29 mouse cellular contexts compared by ENCODE assay signal in the genomic region with DNA sequence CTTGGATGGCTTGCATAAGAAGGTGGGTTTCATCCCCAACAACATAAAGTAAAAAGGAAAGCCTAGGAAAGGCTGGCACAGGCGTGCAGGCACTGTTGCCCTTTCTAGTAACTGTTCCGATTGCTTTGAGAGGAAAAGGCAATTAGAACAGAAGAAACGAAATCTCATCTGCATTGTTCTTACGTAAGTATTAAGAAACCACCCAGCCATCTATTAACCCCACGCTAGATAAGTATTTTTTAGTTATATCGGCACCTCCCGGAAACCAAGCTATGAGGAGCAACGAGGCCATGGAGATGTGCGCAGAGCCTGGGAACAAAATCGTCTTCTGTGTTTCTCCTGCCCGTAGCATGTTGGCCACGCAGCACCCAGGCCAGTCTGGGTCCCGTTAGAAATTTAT. TPM values are rescaled to one million over a fixed set of nuclear protein-coding genes. Genes with fewer than 3 reads are reported as not detected.
DNase-seq lines count a peak whose midpoint lies in the region; ATAC-seq and TF ChIP-seq lines count a peak whose summit lies in the region.
"Had no signal": no experiment of that assay in that cellular context is flagged by ENCODE, and none has a peak within 500 bp of the region (broad histone marks: within the 10 kb centered on the region; RNA-seq: fewer than 3 reads in every experiment).

No protein-coding gene starts in this region.

- no peaks in the 10 kb centered on the region for H3K9me3 ChIP-seq in intestine, embryonic 16.5 days (ENCODE audit: control insufficient read depth, low read length)
- H3K9me3 ChIP-seq in liver, embryonic 15.5 days (replicated peaks) = no peaks in the 10 kb centered on the region
- H3K9me3 ChIP-seq in neural tube, embryonic 15.5 days (replicated peaks) = no peaks in the 10 kb centered on the region
- H3K9me3 ChIP-seq: embryonic facial prominence, embryonic 12.5 days; G1E; hindbrain, embryonic 10.5 days; hindbrain, embryonic 15.5 days; limb, embryonic 12.5 days; neural tube, embryonic 12.5 days had no signal

- no peak for DNase-seq in testis, postnatal 10 days (ENCODE audit: low spot score)
- DNase-seq in natural killer cell, adult 2 months (ENCODE audit: low spot score in 2 of 2) = no peak
- DNase-seq in thymus, postnatal 4 days = no peak
- DNase-seq: adrenal gland, postnatal 10 days; cerebellum, adult 11 months; cerebellum, adult 9-10 months; cerebellum, postnatal 36 days; embryo, embryonic 11 days; gastrocnemius, postnatal 36 days; heart, adult 2 months; heart, postnatal 10 days; layer of hippocampus, adult 9-11 months; lung, embryonic 14.5 days; lung, postnatal 14 days; right cerebral cortex, postnatal 4 days had no signal

- H3K4me1 ChIP-seq in testis, adult 2 months (ENCODE audit: control insufficient read depth, insufficient read depth, low read length) = no peaks in the 10 kb centered on the region
- H3K4me1 ChIP-seq in intestine, embryonic 16.5 days (ENCODE audit: control insufficient read depth, insufficient read depth, low read length) = no peaks in the 10 kb centered on the region
- no peaks in the 10 kb centered on the region for H3K4me1 ChIP-seq in liver, embryonic 15.5 days (replicated peaks)
- no peaks in the 10 kb centered on the region for H3K4me1 ChIP-seq in neural tube, embryonic 15.5 days
- H3K4me1 ChIP-seq: embryonic facial prominence, embryonic 12.5 days; heart, embryonic 13.5 days; hindbrain, embryonic 15.5 days; limb, embryonic 12.5 days; neural tube, embryonic 12.5 days had no signal

- TF ChIP-seq CTCF in testis, adult 2 months (IDR thresholded peaks at IDR 0.05; ENCODE audit: control insufficient read depth, insufficient read depth, insufficient replicate concordance, low read depth, low read length) = no peak

- no peak overlapping the region for H3K9ac ChIP-seq in intestine, embryonic 16.5 days (ENCODE audit: low read depth, low read length)
- H3K9ac ChIP-seq in liver, embryonic 15.5 days = no peak overlapping the region
- H3K9ac ChIP-seq in neural tube, embryonic 15.5 days (replicated peaks) = no peak overlapping the region
- H3K9ac ChIP-seq: embryonic facial prominence, embryonic 12.5 days; heart, embryonic 13.5 days; hindbrain, embryonic 15.5 days; limb, embryonic 12.5 days; lung, embryonic 14.5 days; neural tube, embryonic 12.5 days had no signal

- WGBS in intestine, embryonic 16.5 days = 89% methylated on average over 13 of the region's 13 CpGs
- WGBS in liver, embryonic 15.5 days (ENCODE audit: insufficient replicate concordance) = 80% methylated on average over 13 of the region's 13 CpGs
- 94% methylated on average over 13 of the region's 13 CpGs for WGBS in neural tube, embryonic 15.5 days

- peak overlapping the region; percentile 5; the same call in 1 of the 2 replicates for H3K4me3 ChIP-seq in testis, adult 2 months (ENCODE audit: control insufficient read depth, low read depth, low read length)
- no peak overlapping the region for H3K4me3 ChIP-seq in intestine, embryonic 16.5 days (ENCODE audit: low read length)
- no peak overlapping the region for H3K4me3 ChIP-seq in liver, embryonic 15.5 days (replicated peaks)
- no peak overlapping the region for H3K4me3 ChIP-seq in neural tube, embryonic 15.5 days (replicated peaks)
- H3K4me3 ChIP-seq: embryonic facial prominence, embryonic 12.5 days; heart, adult 2 months; heart, embryonic 13.5 days; hindbrain, embryonic 10.5 days; hindbrain, embryonic 15.5 days; limb, embryonic 12.5 days; neural tube, embryonic 12.5 days had no signal

- no peaks in the 10 kb centered on the region for H3K36me3 ChIP-seq in testis, adult 2 months (ENCODE audit: control insufficient read depth, insufficient read depth, low read length)
- no peaks in the 10 kb centered on the region for H3K36me3 ChIP-seq in intestine, embryonic 16.5 days (ENCODE audit: control insufficient read depth, insufficient read depth, low read length)
- H3K36me3 ChIP-seq in liver, embryonic 15.5 days (replicated peaks) = no peaks in the 10 kb centered on the region
- no peaks in the 10 kb centered on the region for H3K36me3 ChIP-seq in neural tube, embryonic 15.5 days
- H3K36me3 ChIP-seq: embryonic facial prominence, embryonic 12.5 days; G1E; heart, embryonic 13.5 days; hindbrain, embryonic 10.5 days; hindbrain, embryonic 15.5 days; limb, embryonic 12.5 days; neural tube, embryonic 12.5 days had no signal

- TF ChIP-seq POLR2A in testis, adult 2 months (IDR thresholded peaks at IDR 0.05; ENCODE audit: control insufficient read depth, low read depth, low read length) = no peak

- peak; percentile 25; the same call in 1 of the 2 replicates for ATAC-seq in intestine, embryonic 16.5 days
- no peak for ATAC-seq in liver, embryonic 15.5 days (ENCODE audit: insufficient read depth)
- ATAC-seq in neural tube, embryonic 15.5 days (ENCODE audit: low FRiP score) = no peak
- ATAC-seq: forebrain, embryonic 14.5 days; midbrain, embryonic 16.5 days; Patski had no signal

- no peak overlapping the region for H3K27ac ChIP-seq in testis, adult 2 months (ENCODE audit: control insufficient read depth, insufficient read depth, low read depth, low read length)
- H3K27ac ChIP-seq in intestine, embryonic 16.5 days (ENCODE audit: low read length) = peak overlapping the region; percentile 62
- H3K27ac ChIP-seq in liver, embryonic 15.5 days (replicated peaks) = peak overlapping the region; percentile 51
- no peak overlapping the region for H3K27ac ChIP-seq in neural tube, embryonic 15.5 days (replicated peaks)
- H3K27ac ChIP-seq: embryonic facial prominence, embryonic 12.5 days; heart, adult 2 months; heart, embryonic 13.5 days; hindbrain, embryonic 10.5 days; hindbrain, embryonic 15.5 days; limb, embryonic 12.5 days; neural tube, embryonic 12.5 days had no signal

- H3K27me3 ChIP-seq in testis, adult 2 months (ENCODE audit: control insufficient read depth, insufficient read depth, low read length) = no peaks in the 10 kb centered on the region
- H3K27me3 ChIP-seq in intestine, embryonic 16.5 days (replicated peaks; ENCODE audit: control insufficient read depth, insufficient read depth, low read length) = no peaks in the 10 kb centered on the region
- no peaks in the 10 kb centered on the region for H3K27me3 ChIP-seq in liver, embryonic 15.5 days
- no peaks in the 10 kb centered on the region for H3K27me3 ChIP-seq in neural tube, embryonic 15.5 days (replicated peaks)
- H3K27me3 ChIP-seq: embryonic facial prominence, embryonic 12.5 days; heart, embryonic 13.5 days; hindbrain, embryonic 15.5 days; limb, embryonic 12.5 days; neural tube, embryonic 12.5 days had no signal

- peak overlapping the region; percentile 17 for H3K4me2 ChIP-seq in intestine, embryonic 16.5 days (ENCODE audit: low read depth, low read length)
- H3K4me2 ChIP-seq in liver, embryonic 15.5 days = peak overlapping the region; percentile 41
- H3K4me2 ChIP-seq in neural tube, embryonic 15.5 days = no peak overlapping the region
- H3K4me2 ChIP-seq: embryonic facial prominence, embryonic 12.5 days; heart, embryonic 13.5 days; hindbrain, embryonic 15.5 days; limb, embryonic 12.5 days; lung, embryonic 14.5 days; neural tube, embryonic 12.5 days had no signal

RNA-seq across cellular contexts. Expression of a gene that starts 49.7 kb away (rescaled TPM):
- polyA plus RNA-seq in testis, adult 2 months (2012; rRNA removed) = 1.8 and 2.1 TPM in 2 replicates
- 22.8 and 24.2 TPM in 2 replicates for polyA plus RNA-seq in intestine, embryonic 16.5 days (2015; fragmentation: Nextera tagmentation; extraction: Ambion mirVana)
- polyA plus RNA-seq in liver, embryonic 15.5 days (2015; fragmentation: Nextera tagmentation; extraction: Ambion mirVana) = 8.9 and 9.2 TPM in 2 replicates
- polyA plus RNA-seq in neural tube, embryonic 15.5 days (2015; fragmentation: Nextera tagmentation; extraction: Ambion mirVana) = 24.1 and 26.1 TPM in 2 replicates

Comparison
In these comparisons a context has a peak if more than half of its experiments do, and no peak if none do; other contexts are left out.
1. H3K27ac ChIP-seq: peak in intestine, embryonic 16.5 days (single experiment) and liver, embryonic 15.5 days (single experiment); none in testis, adult 2 months (single experiment) and neural tube, embryonic 15.5 days (single experiment).